Mouse (Mus musculus) layer of hippocampus, adult 11-12 months (tissue): ENCODE results near the gene Cib1.
A peak's percentile ranks its signal among the peaks of the same experiment; 100 is the strongest.

ENCODE experiments used
- DNase-seq: peaks from one replicate; pipeline ENCODE4 v3.0.0; 2022; ENCODE audit warnings: low spot score

Gene Cib1

DNA sequence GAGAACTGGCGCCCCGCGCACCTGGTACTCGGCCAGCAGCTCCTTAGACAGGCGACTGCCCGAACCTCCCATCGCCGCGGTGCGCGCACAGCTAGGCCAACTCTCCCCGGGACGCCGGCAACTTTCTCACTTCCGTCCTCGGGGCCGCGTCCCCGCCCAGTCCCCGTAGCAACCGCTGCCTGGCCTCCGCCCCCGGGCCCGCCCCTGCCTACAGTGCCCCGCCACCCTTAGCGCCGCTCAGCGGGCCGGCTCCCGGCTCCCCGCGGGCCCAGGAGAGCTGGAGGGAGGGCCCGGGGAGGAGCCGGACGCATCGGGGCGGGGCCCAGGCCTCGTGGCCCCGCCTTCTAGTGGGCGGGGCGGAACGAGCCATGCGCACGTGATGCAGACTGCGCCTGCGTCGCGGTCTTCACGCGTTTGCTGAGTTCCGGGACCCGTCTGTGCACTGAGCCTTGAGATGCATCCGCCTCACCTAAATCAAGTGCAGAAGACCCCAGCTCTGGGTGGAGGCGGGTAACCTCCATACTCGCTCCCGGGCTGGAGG is at the start of gene Cib1, which contains the start of gene Gdpgp1:
Cib1 (minus strand) TSS at position 325 of the 541 bp plus-strand sequence.
Gdpgp1 (plus strand) TSS at position 377 of the 541 bp plus-strand sequence.
- peak; percentile 96 for DNase-seq

GRCm38 (mm10) chr7:80281646-80282045 is 49.0 kb upstream of the Cib1 start:
- no peak for DNase-seq

DNA sequence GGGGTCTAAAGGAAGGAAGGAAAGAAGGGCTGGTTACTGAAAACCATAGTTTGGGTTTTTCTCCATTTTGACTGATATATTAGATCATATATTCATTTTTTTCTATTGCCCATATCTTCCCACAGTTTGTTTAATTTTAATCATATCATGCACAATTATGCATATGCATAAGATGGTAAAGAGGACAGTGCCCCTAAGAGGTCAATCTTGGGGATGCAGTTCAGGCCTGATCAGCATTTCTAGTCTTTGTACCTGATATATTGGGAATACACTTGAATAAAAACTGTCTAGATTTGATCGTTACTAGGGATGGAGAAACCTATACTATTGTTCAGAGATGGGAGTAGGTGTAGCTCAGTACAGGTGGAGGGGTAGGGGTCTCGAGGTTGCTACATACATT is 48.4 kb upstream of the Cib1 start:
- no peak for DNase-seq

GRCm38 (mm10) chr7:80280032-80280431 is 47.4 kb upstream of the Cib1 start:
- DNase-seq = no peak

DNA sequence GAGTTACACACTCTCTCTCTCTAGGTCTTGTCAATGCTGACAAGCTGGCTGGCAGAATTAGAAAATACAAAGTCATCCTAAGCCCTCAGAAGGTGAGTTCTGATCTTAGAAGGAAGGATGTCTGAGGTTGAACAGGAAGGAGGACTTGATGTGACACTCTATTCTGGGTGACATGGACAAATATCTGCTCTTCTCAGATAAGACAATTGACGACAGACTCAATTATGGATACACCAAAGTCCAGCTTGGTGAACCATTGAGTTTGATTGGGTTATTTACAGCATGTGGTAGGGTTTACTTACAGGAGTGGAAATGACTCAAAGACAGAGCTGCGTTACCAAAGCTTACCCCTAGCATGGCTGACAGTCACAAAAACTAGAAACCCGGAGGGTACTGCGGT is 43.8 kb upstream of the Cib1 start:
- no peak for DNase-seq

- DNase-seq = no peak
These were observed 40.8 kb upstream of the Cib1 start for GRCm38 (mm10) chr7:80273456-80273855.

GRCm38 (mm10) chr7:80269751-80270255 is 37.2 kb upstream of the Cib1 start:
- no peak for DNase-seq

DNA sequence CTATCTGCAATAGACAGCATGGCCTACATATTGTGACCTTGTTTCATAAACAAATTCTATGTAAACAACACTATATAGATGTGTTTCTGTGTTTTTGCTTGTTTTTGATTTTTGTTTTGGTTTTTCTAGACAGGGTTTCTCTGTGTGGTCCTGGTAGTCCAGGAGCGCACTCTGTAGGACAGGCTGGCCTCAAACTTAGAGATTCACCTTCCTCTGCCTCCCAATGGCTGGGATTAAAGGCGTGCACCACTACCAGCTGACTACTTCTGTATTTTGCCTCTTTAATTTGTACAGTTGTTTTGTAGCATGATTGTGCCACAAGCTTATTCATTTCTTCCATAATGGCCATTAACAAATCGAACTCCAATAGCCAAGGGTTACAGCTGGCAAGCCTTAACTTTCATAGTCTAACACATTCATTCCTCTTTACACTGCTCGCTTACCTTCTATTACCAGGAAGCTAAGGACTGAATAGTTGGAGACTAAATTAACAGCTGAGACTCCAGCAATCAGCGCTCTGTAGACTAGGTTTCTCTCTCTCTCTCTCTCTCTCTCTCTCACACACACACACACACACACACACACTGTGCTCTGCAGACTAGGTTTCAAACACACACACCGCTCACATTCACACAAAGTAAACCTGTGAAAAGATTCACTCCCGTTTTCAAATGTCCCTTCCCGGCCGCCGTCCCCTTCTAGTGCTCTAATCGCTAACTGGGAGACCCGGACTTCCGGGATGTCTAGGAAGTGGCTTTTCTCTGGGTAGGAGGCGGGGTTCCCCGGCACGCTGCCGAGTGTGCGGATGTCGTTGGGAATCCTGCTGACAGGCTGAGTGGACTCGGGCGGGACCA is 36.5 kb upstream of the Cib1 start, which contains the start of gene Vps33b:
Vps33b (plus strand) TSS at position 753 of the 854 bp plus-strand sequence.
- DNase-seq = peak; percentile 96

- no peak for DNase-seq
These were observed 35.2 kb upstream of the Cib1 start for GRCm38 (mm10) chr7:80267764-80268163.

DNA sequence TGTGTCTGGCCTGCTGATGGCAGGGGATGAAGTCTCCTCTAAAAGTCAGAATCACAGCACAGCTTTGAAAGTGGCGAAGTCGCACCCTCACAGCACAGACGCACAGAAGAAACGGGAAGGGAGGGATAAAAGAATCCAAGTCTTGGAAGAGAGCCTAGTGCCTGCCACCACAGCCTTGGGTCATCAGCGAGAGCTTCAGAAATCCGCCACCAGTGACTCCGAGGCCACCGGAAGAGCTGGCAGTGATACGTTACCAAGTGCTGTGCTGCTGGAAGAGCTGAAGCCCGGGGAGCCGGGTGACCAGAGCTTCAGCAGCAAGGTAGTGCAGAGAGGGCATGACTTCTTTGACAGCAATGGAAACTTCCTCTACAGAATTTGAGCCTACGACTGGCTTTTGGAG is 32.0 kb upstream of the Cib1 start:
- no peak for DNase-seq

DNA sequence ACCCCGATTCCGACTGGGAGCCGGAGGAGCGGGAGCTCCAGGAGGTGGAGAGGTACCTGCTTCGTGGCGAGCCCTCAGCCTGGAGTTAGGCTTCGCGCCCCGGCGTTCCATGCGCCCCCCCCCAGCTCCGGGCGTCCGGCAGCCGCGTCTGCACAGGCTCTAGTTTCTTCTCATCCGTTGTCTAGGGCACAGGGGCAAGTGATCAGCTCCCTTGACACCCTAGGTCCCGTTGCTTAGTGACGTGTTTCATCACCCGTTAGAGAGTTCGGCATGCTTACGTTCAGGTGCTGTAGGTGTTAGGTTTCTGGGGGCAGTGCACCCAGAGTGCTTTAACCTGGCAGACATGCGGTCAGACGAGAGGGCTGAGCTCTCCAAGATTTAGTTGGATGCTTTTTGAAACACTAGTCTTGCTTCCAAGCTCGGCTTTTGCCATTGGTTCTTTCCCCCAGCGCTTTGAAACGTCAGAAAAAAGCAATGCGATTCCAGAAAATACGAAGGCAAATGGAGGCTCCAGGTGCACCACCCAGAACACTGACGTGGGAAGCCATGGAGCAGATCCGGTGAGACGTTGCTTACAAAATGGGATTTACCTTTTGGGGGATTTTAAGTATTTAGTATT is 28.9 kb upstream of the Cib1 start:
- DNase-seq = peak; percentile 15

DNA sequence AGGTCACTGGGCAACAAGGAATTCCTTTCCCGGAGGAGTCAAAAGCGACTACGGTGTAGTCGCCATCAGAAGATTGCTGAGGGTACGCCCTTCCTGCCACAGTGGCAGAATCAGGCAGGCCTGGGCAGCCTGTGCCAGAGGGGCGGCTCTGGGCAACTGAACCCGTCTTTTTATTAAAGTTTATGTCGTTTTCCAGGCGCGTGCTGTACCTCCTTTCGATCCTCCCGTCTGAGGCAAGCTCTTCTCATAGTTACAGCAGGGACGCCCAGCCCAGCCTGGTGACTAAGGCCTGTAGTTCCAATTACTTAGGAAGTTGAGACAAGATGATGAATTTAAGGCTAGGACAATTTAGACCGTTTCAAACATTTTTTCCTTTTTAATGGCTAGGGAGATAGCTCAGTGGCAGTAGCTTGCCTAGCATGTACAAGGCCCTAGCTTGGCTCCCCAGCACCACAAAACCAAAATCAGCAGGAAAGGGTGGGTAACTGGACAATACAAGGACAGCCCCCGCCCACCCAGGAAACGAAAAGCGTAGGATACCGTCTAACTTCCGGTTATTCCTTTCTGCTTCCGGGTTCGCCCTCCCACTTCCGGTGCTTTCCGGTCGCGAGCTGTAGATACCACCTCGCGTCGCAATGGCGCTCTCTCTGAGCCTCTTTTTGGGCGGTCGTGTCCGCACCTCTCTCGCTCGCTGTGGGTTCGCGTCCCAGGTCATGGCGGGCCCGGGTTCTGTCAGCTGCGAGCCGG is 28.2 kb upstream of the Cib1 start, which contains the start of gene Ngrn:
Ngrn (plus strand) TSS at position 591 of the 747 bp plus-strand sequence.
- peak; percentile 86 for DNase-seq

GRCm38 (mm10) chr7:80257706-80258105 is 25.1 kb upstream of the Cib1 start:
- no peak for DNase-seq

- no peak for DNase-seq
These were observed 23.4 kb upstream of the Cib1 start for GRCm38 (mm10) chr7:80255981-80256380.

DNA sequence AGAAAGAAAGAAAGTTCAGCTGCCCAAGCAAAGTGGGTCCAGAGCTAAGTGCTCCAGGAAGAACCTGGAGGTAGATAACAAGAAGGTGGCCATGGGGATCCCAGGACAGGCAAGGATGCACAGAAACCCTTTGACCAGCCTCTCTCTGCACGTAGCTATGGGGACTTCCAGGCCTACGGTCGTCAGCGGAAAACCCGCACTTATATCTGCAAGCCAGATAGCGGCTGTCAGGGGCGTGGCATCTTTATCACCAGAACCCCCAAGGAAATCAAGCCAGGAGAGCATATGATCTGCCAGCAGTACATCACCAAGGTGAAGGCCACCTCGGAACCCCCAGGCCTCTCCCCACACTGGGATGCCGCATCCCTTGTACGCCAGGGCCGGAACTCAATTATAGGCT is 20.3 kb upstream of the Cib1 start:
- no peak for DNase-seq

DNA sequence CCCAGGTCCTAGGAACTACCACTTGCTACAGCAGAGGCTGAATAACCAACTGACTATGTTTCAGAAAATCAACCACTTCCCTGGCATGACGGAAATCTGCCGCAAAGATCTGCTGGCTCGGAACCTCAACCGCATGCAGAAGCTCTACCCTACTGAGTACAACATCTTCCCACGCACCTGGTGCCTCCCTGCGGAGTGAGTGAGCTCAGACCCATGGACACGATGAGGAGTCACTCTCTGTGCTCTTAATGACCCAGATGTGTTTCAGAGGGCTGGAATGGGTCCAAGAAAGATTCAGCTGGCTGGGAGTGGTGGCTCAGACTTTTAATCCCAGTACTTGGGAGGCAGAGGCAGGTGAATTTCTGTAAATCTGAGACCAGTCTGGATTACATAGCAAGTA is 19.8 kb upstream of the Cib1 start:
- no peak for DNase-seq

GRCm38 (mm10) chr7:80246859-80247258 is 14.2 kb upstream of the Cib1 start:
- no peak for DNase-seq

DNA sequence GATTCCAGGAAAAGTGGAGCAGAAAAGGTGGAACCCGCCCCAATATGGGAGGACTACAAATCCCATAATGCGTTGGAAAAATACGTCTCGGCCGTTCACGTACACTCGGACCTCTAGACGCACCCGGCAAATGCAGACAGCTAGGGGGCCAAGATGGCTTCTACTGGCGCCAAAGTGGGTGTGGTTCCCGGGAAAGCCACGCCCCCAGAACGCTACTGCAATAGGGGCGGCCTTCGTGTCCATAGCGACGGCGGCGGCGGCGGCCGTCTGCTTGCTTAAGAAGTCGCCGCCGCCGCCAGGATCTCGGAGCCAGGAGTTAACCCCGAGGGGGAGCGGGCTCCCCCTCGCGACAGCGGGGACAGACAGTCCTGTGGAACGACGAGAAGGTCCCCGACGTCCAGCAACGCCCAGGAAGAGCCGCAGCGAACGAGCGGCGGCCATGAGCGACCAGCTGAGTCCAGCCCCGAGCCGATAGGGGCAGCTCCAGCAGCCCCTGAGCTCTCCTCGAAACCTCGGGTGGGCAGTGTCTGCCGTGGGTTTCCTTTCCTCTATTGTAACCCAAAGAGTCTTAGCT is 13.6 kb upstream of the Cib1 start, which contains the start of gene Ttll13:
Ttll13 (plus strand) TSS at position 229 of the 574 bp plus-strand sequence.
- peak; percentile 97 for DNase-seq

DNA sequence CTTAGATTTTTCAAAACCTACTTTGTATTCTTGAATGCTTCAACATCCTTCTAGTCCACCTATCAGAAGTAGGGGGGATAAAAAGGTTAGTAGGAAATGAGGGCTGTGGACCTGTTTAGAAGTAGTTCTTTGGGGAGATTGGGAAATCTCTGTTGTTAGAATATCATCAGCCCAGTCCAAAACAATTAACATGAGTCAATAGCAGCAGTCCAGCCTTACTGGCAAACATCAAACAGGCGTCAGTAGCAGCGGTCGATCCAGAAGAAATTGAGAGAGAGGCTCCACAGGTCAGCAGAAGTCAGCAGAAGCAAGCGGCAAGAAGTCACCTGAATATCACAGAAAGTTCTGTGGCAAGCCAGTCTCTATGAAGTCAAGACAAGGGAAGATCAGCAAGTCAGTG is 12.2 kb upstream of the Cib1 start:
- no peak for DNase-seq

GRCm38 (mm10) chr7:80241661-80242060 is 9.0 kb upstream of the Cib1 start:
- DNase-seq = no peak

- DNase-seq = no peak
These were observed 5.9 kb upstream of the Cib1 start for GRCm38 (mm10) chr7:80238542-80238941.

- no peak for DNase-seq
These were observed 1.2 kb upstream of the Cib1 start for GRCm38 (mm10) chr7:80233799-80234198.
